Mouse (Mus musculus): ENCODE measurements around the gene Slc24a1.

DNA sequence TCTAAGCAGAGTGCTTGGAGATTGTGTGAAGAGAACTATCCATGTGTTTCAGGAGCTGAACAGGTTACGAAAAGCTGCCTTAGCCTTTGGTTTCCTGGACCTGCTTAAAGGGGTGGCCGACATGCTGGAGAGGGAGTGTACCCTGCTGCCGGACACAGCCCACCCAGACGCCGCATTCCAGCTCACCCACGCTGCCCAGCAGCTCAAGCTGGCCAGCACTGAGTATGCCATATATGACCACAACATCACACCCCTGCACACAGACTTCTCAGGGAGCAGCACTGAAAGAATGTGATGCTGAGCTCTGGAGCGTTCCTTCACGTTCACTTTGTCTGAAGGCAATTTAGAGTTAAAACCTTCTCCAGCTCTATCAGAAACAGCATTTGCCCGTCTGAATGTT, 34.4 kb upstream of the Slc24a1 start:
- TF ChIP-seq CTCF (IDR thresholded peaks at IDR 0.05; ENCODE audit: borderline replicate concordance, insufficient read depth, low read length) (no peak), POLR2A (IDR thresholded peaks at IDR 0.05; ENCODE audit: low read depth, low read length) (no peak)

Measured in embryonic fibroblast, embryonic 13.5 days (primary cell).